In genomic region chr17:5418545-5418944, GRCm38 (mm10) we compare ENCODE assay signal across 20 mouse cellular contexts. TPM values are rescaled to one million over a fixed set of nuclear protein-coding genes. Genes with fewer than 3 reads are reported as not detected.
"Had no signal": no experiment of that assay in that cellular context is flagged by ENCODE, and none has a peak within 500 bp of the region (broad histone marks: within the 10 kb centered on the region; RNA-seq: fewer than 3 reads in every experiment).

TSS of gene Ldhal6b (minus strand) at chr17:5418767.

- ATAC-seq: liver, postnatal 0 days; lung, postnatal 0 days; midbrain, embryonic 16.5 days had no signal

- H3K4me3 ChIP-seq: kidney, embryonic 15.5 days; limb, embryonic 12.5 days; limb, embryonic 15.5 days; midbrain, embryonic 12.5 days; myocyte; neural tube, embryonic 13.5 days had no signal

- H3K9me3 ChIP-seq: kidney, embryonic 15.5 days; limb, embryonic 12.5 days; limb, embryonic 15.5 days; midbrain, embryonic 12.5 days; neural tube, embryonic 13.5 days had no signal

- H3K4me1 ChIP-seq: kidney, embryonic 15.5 days; limb, embryonic 12.5 days; midbrain, embryonic 12.5 days; neural tube, embryonic 13.5 days had no signal

- H3K4me2 ChIP-seq: kidney, embryonic 15.5 days; limb, embryonic 12.5 days; limb, embryonic 15.5 days; liver, embryonic 11.5 days; lung, embryonic 14.5 days; midbrain, embryonic 12.5 days; neural tube, embryonic 13.5 days had no signal

- H3K27ac ChIP-seq: kidney, embryonic 15.5 days; limb, embryonic 12.5 days; limb, embryonic 15.5 days; liver, embryonic 14.5 days; macrophage; midbrain, embryonic 12.5 days; neural tube, embryonic 13.5 days had no signal

- DNase-seq: kidney, adult 8-10 months; kidney, postnatal 10 days; kidney, postnatal 36 days; left cerebral cortex, postnatal 4 days; liver, postnatal 0 days; lung, embryonic 14.5 days; thymus, adult 2 months; thymus, postnatal 25 days had no signal

- H3K27me3 ChIP-seq: kidney, embryonic 15.5 days; limb, embryonic 12.5 days; limb, embryonic 15.5 days; midbrain, embryonic 12.5 days; neural tube, embryonic 13.5 days had no signal

- H3K9ac ChIP-seq: kidney, embryonic 15.5 days; limb, embryonic 12.5 days; limb, embryonic 15.5 days; liver, embryonic 14.5 days; liver, postnatal 0 days; lung, embryonic 14.5 days; midbrain, embryonic 12.5 days; neural tube, embryonic 13.5 days had no signal

RNA-seq across cellular contexts. Expression of gene Ldhal6b, which starts in this region (rescaled TPM):
- polyA plus RNA-seq: kidney, embryonic 15.5 days; limb, embryonic 12.5 days; limb, embryonic 15.5 days; liver, embryonic 11.5 days; liver, postnatal 0 days; lung, embryonic 14.5 days; lung, postnatal 0 days; stomach, embryonic 16.5 days had no signal
